Mouse (Mus musculus): ENCODE data around the gene Mllt10. TPM values are rescaled to one million over a fixed set of nuclear protein-coding genes. Genes with fewer than 3 reads are reported as not detected.
A peak's percentile ranks its signal among the peaks of the same experiment; 100 is the strongest.

Mllt10 gene
- polyA plus RNA-seq, 1 experiment = 12.5 TPM

GRCm38 (mm10) chr2:18053243-18053950, 1.6 kb upstream of the Mllt10 start:
- no peaks in the 10 kb centered on the region for H3K36me3 ChIP-seq (ENCODE audit: control insufficient read depth, insufficient read depth)
- H3ac ChIP-seq (ENCODE audit: control insufficient read depth, insufficient read length) = no peak overlapping the region
- H3K79me2 ChIP-seq (ENCODE audit: control insufficient read depth, insufficient read depth) = no peaks in the 10 kb centered on the region
- H3K27me3 ChIP-seq (ENCODE audit: control insufficient read depth, insufficient read depth, insufficient read length) = no peaks in the 10 kb centered on the region
- no peak overlapping the region for H3K4me3 ChIP-seq
- no peak overlapping the region for H3K4me2 ChIP-seq (ENCODE audit: low read depth)
- TF ChIP-seq E2F4 (IDR thresholded peaks at IDR 0.05; ENCODE audit: insufficient read depth) = no peak
- TF ChIP-seq MYOG (IDR thresholded peaks at IDR 0.05; ENCODE audit: control insufficient read depth in 1 of 3, insufficient read depth in 1 of 3, insufficient read length in 2 of 3, low read depth in 2 of 3) = no peak
- no peak for TF ChIP-seq TCF12 (IDR thresholded peaks at IDR 0.05; ENCODE audit: insufficient read depth, poor library complexity, severe bottlenecking)
- no peak for TF ChIP-seq MYOD1 (IDR thresholded peaks at IDR 0.05; ENCODE audit: control insufficient read depth in 1 of 3, insufficient read length in 2 of 3, low read depth in 2 of 3)
- no peak for TF ChIP-seq TCF3 (IDR thresholded peaks at IDR 0.05; ENCODE audit: insufficient read length, low read depth)
- TF ChIP-seq CEBPB (IDR thresholded peaks at IDR 0.05; ENCODE audit: insufficient read depth, poor library complexity, severe bottlenecking) = no peak
- no peak for TF ChIP-seq USF1 (IDR thresholded peaks at IDR 0.05; ENCODE audit: low read depth)
- TF ChIP-seq SRF (IDR thresholded peaks at IDR 0.05; ENCODE audit: control insufficient read depth, insufficient read length, low read depth) = no peak
- TF ChIP-seq POLR2AphosphoS2 (IDR thresholded peaks at IDR 0.05; ENCODE audit: insufficient read length, low read depth) = no peak
- no peak for TF ChIP-seq REST (IDR thresholded peaks at IDR 0.05; ENCODE audit: insufficient read depth, insufficient read length)
- TF ChIP-seq MAX (IDR thresholded peaks at IDR 0.05; ENCODE audit: low read depth) = no peak
- no peak for TF ChIP-seq POLR2A (IDR thresholded peaks at IDR 0.05; ENCODE audit: insufficient read length, low read depth)

GRCm38 (mm10) chr2:18053951-18054530, 996 bp upstream of the Mllt10 start:
- no peak overlapping the region for H3K4me3 ChIP-seq
- H3K27me3 ChIP-seq (ENCODE audit: control insufficient read depth, insufficient read depth, insufficient read length) = no peaks in the 10 kb centered on the region
- H3K4me2 ChIP-seq (ENCODE audit: low read depth) = peak overlapping the region; percentile 91
- H3K79me2 ChIP-seq (ENCODE audit: control insufficient read depth, insufficient read depth) = no peaks in the 10 kb centered on the region
- TF ChIP-seq E2F4 (IDR thresholded peaks at IDR 0.05; ENCODE audit: insufficient read depth) (no peak), TCF3 (IDR thresholded peaks at IDR 0.05; ENCODE audit: insufficient read length, low read depth) (no peak), SRF (IDR thresholded peaks at IDR 0.05; ENCODE audit: control insufficient read depth, insufficient read length, low read depth) (no peak), MYOG (IDR thresholded peaks at IDR 0.05; ENCODE audit: control insufficient read depth in 1 of 3, insufficient read depth in 1 of 3, insufficient read length in 2 of 3, low read depth in 2 of 3) (no peak), REST (IDR thresholded peaks at IDR 0.05; ENCODE audit: insufficient read depth, insufficient read length) (no peak), CEBPB (IDR thresholded peaks at IDR 0.05; ENCODE audit: insufficient read depth, poor library complexity, severe bottlenecking) (no peak), MAX (IDR thresholded peaks at IDR 0.05; ENCODE audit: low read depth) (no peak), POLR2AphosphoS2 (IDR thresholded peaks at IDR 0.05; ENCODE audit: insufficient read length, low read depth) (no peak)
- H3ac ChIP-seq (ENCODE audit: control insufficient read depth, insufficient read length) = no peak overlapping the region
- no peaks in the 10 kb centered on the region for H3K36me3 ChIP-seq (ENCODE audit: control insufficient read depth, insufficient read depth)

DNA sequence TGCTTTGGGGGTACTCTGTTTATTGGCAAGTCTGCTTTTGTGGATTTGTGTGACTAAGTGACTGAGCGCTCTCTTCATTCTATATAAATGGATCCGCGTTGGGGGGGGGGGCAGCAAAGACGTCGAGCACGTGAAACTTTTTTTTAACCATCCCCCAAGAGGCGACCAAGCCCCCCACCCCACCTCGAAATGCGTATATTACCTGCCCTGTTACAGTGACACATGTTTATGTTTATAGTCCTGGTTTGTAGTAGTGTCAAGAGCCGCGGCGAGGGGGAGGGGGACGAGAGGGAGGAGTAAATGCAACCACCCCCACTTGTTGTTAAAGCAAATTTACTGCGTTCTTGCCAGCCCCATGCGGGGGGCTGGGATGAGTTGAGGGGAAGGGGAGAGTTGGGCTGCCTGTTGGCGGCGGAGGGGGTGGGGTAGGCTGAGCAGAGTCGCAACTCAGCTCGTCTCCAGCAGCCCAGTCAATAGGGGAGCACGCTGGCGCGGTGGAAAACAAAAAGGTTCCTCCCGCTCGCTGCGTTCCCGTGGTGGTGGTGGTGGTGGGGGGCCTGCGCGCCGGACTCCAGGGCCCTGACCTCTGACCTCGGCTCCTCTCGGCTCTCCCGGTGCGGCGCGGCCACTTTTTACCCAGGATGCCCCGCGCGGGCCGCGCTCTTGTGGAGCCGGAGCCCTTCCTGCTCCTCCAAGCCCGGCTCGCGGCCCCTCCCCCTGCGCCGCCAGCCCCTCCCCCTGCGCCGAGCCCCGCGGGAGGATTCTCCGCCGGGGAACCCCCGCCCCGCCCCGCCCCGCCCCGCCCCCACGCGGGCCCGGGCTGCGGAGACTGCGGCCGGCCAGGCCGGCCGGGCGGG, 1.1 kb downstream of the Mllt10 start:
- H3ac ChIP-seq (ENCODE audit: control insufficient read depth, insufficient read length) = peak overlapping the region; percentile 33
- no peaks in the 10 kb centered on the region for H3K79me2 ChIP-seq (ENCODE audit: control insufficient read depth, insufficient read depth)
- peak overlapping the region; percentile 91 for H3K4me2 ChIP-seq (ENCODE audit: low read depth)
- no peaks in the 10 kb centered on the region for H3K36me3 ChIP-seq (ENCODE audit: control insufficient read depth, insufficient read depth)
- peak overlapping the region; percentile 65 for H3K4me3 ChIP-seq
- TF ChIP-seq POLR2AphosphoS2 (IDR thresholded peaks at IDR 0.05; ENCODE audit: insufficient read length, low read depth) (peak; percentile 58), CEBPB (IDR thresholded peaks at IDR 0.05; ENCODE audit: insufficient read depth, poor library complexity, severe bottlenecking) (no peak), MAX (IDR thresholded peaks at IDR 0.05; ENCODE audit: low read depth) (no peak), MYOG (IDR thresholded peaks at IDR 0.05; ENCODE audit: control insufficient read depth in 1 of 3, insufficient read depth in 1 of 3, insufficient read length in 2 of 3, low read depth in 2 of 3) (no peak), TCF12 (IDR thresholded peaks at IDR 0.05; ENCODE audit: insufficient read depth, poor library complexity, severe bottlenecking) (no peak), SRF (IDR thresholded peaks at IDR 0.05; ENCODE audit: control insufficient read depth, insufficient read length, low read depth) (no peak), REST (IDR thresholded peaks at IDR 0.05; ENCODE audit: insufficient read depth, insufficient read length) (no peak), E2F4 (IDR thresholded peaks at IDR 0.05; ENCODE audit: insufficient read depth) (no peak), MYOD1 (IDR thresholded peaks at IDR 0.05; ENCODE audit: control insufficient read depth in 1 of 3, insufficient read length in 2 of 3, low read depth in 2 of 3) (no peak), TCF3 (IDR thresholded peaks at IDR 0.05; ENCODE audit: insufficient read length, low read depth) (no peak), USF1 (IDR thresholded peaks at IDR 0.05; ENCODE audit: low read depth) (no peak), POLR2A (IDR thresholded peaks at IDR 0.05; ENCODE audit: insufficient read length, low read depth) (peak; percentile 73)
- H3K27me3 ChIP-seq (ENCODE audit: control insufficient read depth, insufficient read depth, insufficient read length) = no peaks in the 10 kb centered on the region

- Histone ChIP-seq H3ac (ENCODE audit: control insufficient read depth, insufficient read length) (peak overlapping the region; percentile 33), H3K79me2 (ENCODE audit: control insufficient read depth, insufficient read depth) (no peaks in the 10 kb centered on the region), H3K27me3 (ENCODE audit: control insufficient read depth, insufficient read depth, insufficient read length) (no peaks in the 10 kb centered on the region), H3K36me3 (ENCODE audit: control insufficient read depth, insufficient read depth) (no peaks in the 10 kb centered on the region), H3K4me3 (peak overlapping the region; percentile 65), H3K4me2 (ENCODE audit: low read depth) (peak overlapping the region; percentile 82)
- TF ChIP-seq MAX (IDR thresholded peaks at IDR 0.05; ENCODE audit: low read depth) = no peak
- peak; percentile 79 for TF ChIP-seq POLR2A (IDR thresholded peaks at IDR 0.05; ENCODE audit: insufficient read length, low read depth)
- no peak for TF ChIP-seq USF1 (IDR thresholded peaks at IDR 0.05; ENCODE audit: low read depth)
- no peak for TF ChIP-seq MYOD1 (IDR thresholded peaks at IDR 0.05; ENCODE audit: control insufficient read depth in 1 of 3, insufficient read length in 2 of 3, low read depth in 2 of 3)
- TF ChIP-seq CEBPB (IDR thresholded peaks at IDR 0.05; ENCODE audit: insufficient read depth, poor library complexity, severe bottlenecking) = no peak
- no peak for TF ChIP-seq TCF3 (IDR thresholded peaks at IDR 0.05; ENCODE audit: insufficient read length, low read depth)
- peak; percentile 75 for TF ChIP-seq POLR2AphosphoS2 (IDR thresholded peaks at IDR 0.05; ENCODE audit: insufficient read length, low read depth)
- TF ChIP-seq SRF (IDR thresholded peaks at IDR 0.05; ENCODE audit: control insufficient read depth, insufficient read length, low read depth) = no peak
- TF ChIP-seq MYOG (IDR thresholded peaks at IDR 0.05; ENCODE audit: control insufficient read depth in 1 of 3, insufficient read depth in 1 of 3, insufficient read length in 2 of 3, low read depth in 2 of 3) = no peak
- TF ChIP-seq TCF12 (IDR thresholded peaks at IDR 0.05; ENCODE audit: insufficient read depth, poor library complexity, severe bottlenecking) = no peak
- TF ChIP-seq E2F4 (IDR thresholded peaks at IDR 0.05; ENCODE audit: insufficient read depth) = peak; percentile 12
- TF ChIP-seq REST (IDR thresholded peaks at IDR 0.05; ENCODE audit: insufficient read depth, insufficient read length) = no peak
Observed at GRCm38 (mm10) chr2:18056786-18057255, 1.8 kb downstream of the Mllt10 start.

Data from myocyte (in vitro differentiated cells).